Mouse (Mus musculus) forebrain, embryonic 15.5 days (tissue): Measurements from ENCODE around the gene Pard6a. TPM values are rescaled to one million over a fixed set of nuclear protein-coding genes. Genes with fewer than 3 reads are reported as not detected.

Experiments used
- ATAC-seq: fragments of 200-750 bp; cut with Nextera tagmentation; replicated peaks from 2 replicates; pipeline ENCODE4 v1.8.0; 2017; ENCODE audit warnings: mild to moderate bottlenecking, moderate TSS enrichment, moderate library complexity
- H3K27ac ChIP-seq: fragments of 300-500 bp; sonication (generic); replicated peaks from 2 replicates; pipeline ENCODE4 v1.5.1; 2015; ENCODE audit warnings: mild to moderate bottlenecking, inconsistent platforms
- H3K27me3 ChIP-seq: fragments of 300-500 bp; sonication (generic); 2 replicates; pipeline ENCODE4 v1.6.1; 2015; ENCODE audit warnings: inconsistent platforms
- H3K36me3 ChIP-seq: fragments of 300-500 bp; sonication (generic); 2 replicates; pipeline ENCODE4 v1.6.1; 2015; ENCODE audit warnings: mild to moderate bottlenecking, inconsistent platforms
- H3K4me1 ChIP-seq: fragments of 300-500 bp; sonication (generic); 2 replicates; pipeline ENCODE4 v1.6.1; 2015; ENCODE audit warnings: inconsistent platforms
- H3K4me2 ChIP-seq: fragments of 300-500 bp; sonication (generic); replicated peaks from 2 replicates; pipeline ENCODE4 v1.6.1; 2015; ENCODE audit warnings: mild to moderate bottlenecking, inconsistent platforms
- H3K4me3 ChIP-seq: fragments of 300-500 bp; sonication (generic); 2 replicates; pipeline ENCODE4 v1.5.1; 2015; ENCODE audit warnings: mild to moderate bottlenecking, inconsistent platforms
- H3K9ac ChIP-seq: fragments of 300-500 bp; sonication (generic); replicated peaks from 2 replicates; pipeline ENCODE4 v1.6.1; 2015; ENCODE audit warnings: mild to moderate bottlenecking, inconsistent platforms
- H3K9me3 ChIP-seq: fragments of 300-500 bp; sonication (generic); 2 replicates; pipeline ENCODE4 v1.6.1; 2016; ENCODE audit warnings: inconsistent platforms
- WGBS: fragments of 180-500 bp; shearing (Covaris S2); methylation state at CpG from one replicate; pipeline ENCODE4 v1.1.7; 2015; ENCODE audit warnings: mixed read lengths; 5-methylcytosine and 5-hydroxymethylcytosine counted together
- polyA plus RNA-seq: library from polyadenylated mRNA; unstranded; fragments of >200 nt; fragmentation: Nextera tagmentation; extraction: Ambion mirVana; gene quantifications from 2 replicates; pipeline ENCODE4 v1.2.1, GENCODE M21; 2015

Gene Pard6a
- polyA plus RNA-seq, 1 experiment from 2014 or later = 52.0 TPM

GRCm38 (mm10) chr8:105704146-105704812, 3.3 kb downstream of the Pard6a start:
- no peak overlapping the region for H3K9ac ChIP-seq
- peaks cover 40% of the 10 kb centered on the region for H3K4me1 ChIP-seq
- peaks cover 9% of the 10 kb centered on the region for H3K36me3 ChIP-seq
- no peak overlapping the region for H3K27ac ChIP-seq
- ATAC-seq = no peak
- no peak overlapping the region for H3K4me3 ChIP-seq
- H3K4me2 ChIP-seq = no peak overlapping the region
- no peaks in the 10 kb centered on the region for H3K27me3 ChIP-seq
- whole genome bisulfite sequencing = 93% methylated on average over 34 of the region's 34 CpGs
- no peaks in the 10 kb centered on the region for H3K9me3 ChIP-seq

GRCm38 (mm10) chr8:105704955-105705354, 4.0 kb downstream of the Pard6a start:
- H3K4me1 ChIP-seq = peaks cover 34% of the 10 kb centered on the region
- H3K36me3 ChIP-seq = peaks cover 9% of the 10 kb centered on the region
- no peaks in the 10 kb centered on the region for H3K9me3 ChIP-seq
- WGBS = 94% methylated on average over 6 of the region's 6 CpGs
- ATAC-seq = no peak
- H3K9ac ChIP-seq = no peak overlapping the region
- no peak overlapping the region for H3K4me3 ChIP-seq
- no peak overlapping the region for H3K4me2 ChIP-seq
- H3K27ac ChIP-seq = no peak overlapping the region
- H3K27me3 ChIP-seq = no peaks in the 10 kb centered on the region

DNA sequence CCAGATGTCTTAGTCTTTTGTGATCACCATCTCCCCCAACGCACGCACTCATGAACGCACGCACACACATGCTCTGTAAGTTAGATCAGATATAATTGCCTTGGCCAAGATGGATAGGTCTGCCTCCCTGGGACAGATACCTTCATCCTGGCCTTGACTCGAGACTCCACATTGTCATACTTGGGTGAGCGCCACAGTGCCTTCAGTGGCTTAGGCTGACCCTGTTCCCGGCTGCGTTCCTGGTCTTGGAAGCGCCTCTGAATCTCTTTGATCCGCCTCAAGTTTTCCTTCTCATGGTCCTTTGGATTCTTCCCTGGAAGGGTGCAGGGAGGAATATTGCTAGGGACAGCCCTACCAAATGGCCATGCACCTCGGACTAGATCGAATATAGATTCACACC, 5.5 kb downstream of the Pard6a start:
- Histone ChIP-seq H3K4me2 (peak overlapping the region; percentile 96), H3K4me3 (peak overlapping the region; percentile 61), H3K9me3 (no peaks in the 10 kb centered on the region), H3K27ac (no peak overlapping the region), H3K9ac (0 out of 2 replicates have a peak overlapping the region, but pooled peaks have one; percentile 62), H3K36me3 (peaks cover 9% of the 10 kb centered on the region), H3K27me3 (no peaks in the 10 kb centered on the region), H3K4me1 (peaks cover 28% of the 10 kb centered on the region)
- 75% methylated on average over 12 of the region's 12 CpGs for WGBS
- ATAC-seq = no peak

GRCm38 (mm10) chr8:105707498-105708403, 6.8 kb downstream of the Pard6a start, which contains the start of the genes 4933405L10Rik and Enkd1:
4933405L10Rik (plus strand) TSS chr8:105707655.
Enkd1 (minus strand) TSS chr8:105708210.
- H3K4me2 ChIP-seq = peak within 1 kb of the TSS; percentile 96
- peaks cover 9% of the 10 kb centered on the region for H3K36me3 ChIP-seq
- peak; percentile 84 for ATAC-seq
- H3K4me3 ChIP-seq = peak within 1 kb of the TSS; percentile 61
- WGBS = under 1% methylated on average over 55 of the region's 55 CpGs
- H3K27me3 ChIP-seq = no peaks in the 10 kb centered on the region
- H3K27ac ChIP-seq = no peak within 1 kb of the TSS
- peaks cover 19% of the 10 kb centered on the region for H3K4me1 ChIP-seq
- no peaks in the 10 kb centered on the region for H3K9me3 ChIP-seq
- H3K9ac ChIP-seq = peak within 1 kb of the TSS; percentile 62

DNA sequence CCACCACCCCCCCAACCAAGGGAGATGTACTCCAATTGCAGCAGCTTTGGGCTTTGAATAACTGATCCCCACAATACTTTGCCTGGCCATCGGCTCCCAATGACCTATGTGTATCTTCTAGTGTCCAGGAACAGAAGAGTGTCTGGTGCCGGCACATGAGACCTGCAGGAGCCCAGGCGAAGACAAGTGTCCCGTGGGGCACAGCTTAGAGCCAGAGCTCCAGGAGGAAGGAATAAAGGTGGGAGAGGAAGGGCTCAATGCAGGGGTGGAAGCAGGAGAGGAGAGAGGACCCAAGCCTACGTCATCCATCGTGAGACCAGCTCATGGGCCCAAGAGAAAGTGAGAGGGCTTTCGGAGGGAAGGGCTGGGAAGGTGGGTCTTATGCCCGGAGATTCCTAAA, 7.7 kb downstream of the Pard6a start:
- WGBS = 90% methylated on average over 8 of the region's 8 CpGs
- ATAC-seq = peak; percentile 0; the same call in 1 of the 2 replicates
- peaks cover 3% of the 10 kb centered on the region; the same call in 1 of the 2 replicates for H3K36me3 ChIP-seq
- no peak overlapping the region for H3K4me3 ChIP-seq
- no peak overlapping the region for H3K4me2 ChIP-seq
- peaks cover 19% of the 10 kb centered on the region for H3K4me1 ChIP-seq
- no peaks in the 10 kb centered on the region for H3K9me3 ChIP-seq
- no peaks in the 10 kb centered on the region for H3K27me3 ChIP-seq
- no peak overlapping the region for H3K27ac ChIP-seq
- no peak overlapping the region for H3K9ac ChIP-seq

DNA sequence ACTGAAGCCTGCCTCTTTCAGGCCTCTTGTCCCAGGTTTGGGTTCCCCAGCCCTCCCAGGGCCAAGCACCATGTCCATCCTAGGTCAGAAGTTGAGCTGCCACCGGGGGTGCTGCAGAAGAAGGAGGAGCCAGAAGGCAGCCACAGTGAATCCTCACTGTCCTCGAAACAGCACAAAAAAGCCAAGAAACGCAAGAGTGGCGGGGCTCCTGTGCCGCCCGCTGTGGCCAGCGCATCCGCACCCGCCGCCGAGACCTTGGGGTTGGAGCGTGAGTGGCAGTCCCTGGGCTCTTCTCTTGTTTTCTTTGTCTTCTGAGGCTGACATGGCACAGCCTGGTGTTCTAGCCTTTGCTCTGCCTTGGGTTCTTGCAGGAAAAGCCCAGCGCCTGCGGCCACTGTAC, 8.4 kb downstream of the Pard6a start:
- H3K27me3 ChIP-seq = no peaks in the 10 kb centered on the region
- H3K9me3 ChIP-seq = no peaks in the 10 kb centered on the region
- H3K4me1 ChIP-seq = peaks cover 19% of the 10 kb centered on the region
- no peak overlapping the region for H3K4me3 ChIP-seq
- ATAC-seq = no peak
- no peak overlapping the region for H3K9ac ChIP-seq
- H3K27ac ChIP-seq = no peak overlapping the region
- 82% methylated on average over 14 of the region's 14 CpGs for WGBS
- no peaks in the 10 kb centered on the region for H3K36me3 ChIP-seq
- no peak overlapping the region for H3K4me2 ChIP-seq

GRCm38 (mm10) chr8:105712286-105712685, 11.3 kb downstream of the Pard6a start:
- no peak overlapping the region for H3K4me2 ChIP-seq
- no peak overlapping the region for H3K27ac ChIP-seq
- H3K9ac ChIP-seq = no peak overlapping the region
- H3K9me3 ChIP-seq = no peaks in the 10 kb centered on the region
- no peak overlapping the region for H3K4me3 ChIP-seq
- no peaks in the 10 kb centered on the region for H3K27me3 ChIP-seq
- H3K4me1 ChIP-seq = peaks cover 7% of the 10 kb centered on the region
- WGBS = 90% methylated on average over 3 of the region's 3 CpGs
- ATAC-seq = no peak
- H3K36me3 ChIP-seq = peaks cover 13% of the 10 kb centered on the region

- 0 out of 2 replicates have a peak, but pooled peaks have one; percentile 10 for ATAC-seq
- Histone ChIP-seq H3K9me3 (no peaks in the 10 kb centered on the region), H3K36me3 (peaks cover 15% of the 10 kb centered on the region), H3K4me1 (no peaks in the 10 kb centered on the region), H3K9ac (no peak overlapping the region), H3K4me3 (no peak overlapping the region), H3K4me2 (no peak overlapping the region), H3K27me3 (no peaks in the 10 kb centered on the region), H3K27ac (no peak overlapping the region)
- 8% methylated on average over 3 of the region's 3 CpGs for whole genome bisulfite sequencing
Measured at GRCm38 (mm10) chr8:105714139-105714538, 13.2 kb downstream of the Pard6a start.

DNA sequence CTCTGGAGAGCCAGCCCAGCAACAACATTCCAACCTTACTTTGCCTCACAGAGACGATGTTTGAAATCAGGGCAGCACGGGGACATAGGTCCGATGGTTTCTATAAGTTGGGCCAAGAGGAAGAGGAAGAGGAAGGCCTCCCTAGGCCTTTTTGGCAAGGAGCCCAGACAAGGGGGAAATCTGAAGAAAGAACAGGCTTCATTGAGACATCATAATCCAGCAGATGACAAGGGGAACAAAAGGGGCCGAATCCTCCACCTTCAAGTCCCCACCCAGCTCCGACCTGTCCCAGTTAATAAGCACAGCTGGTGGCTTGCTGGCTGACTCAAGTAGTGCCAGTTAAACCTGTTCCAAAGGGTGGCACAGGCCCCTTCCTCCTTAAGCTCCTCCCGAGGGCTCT, 14.1 kb downstream of the Pard6a start:
- Histone ChIP-seq H3K36me3 (peaks cover 19% of the 10 kb centered on the region), H3K27ac (peak overlapping the region; percentile 27; the same call in 1 of the 2 replicates), H3K4me3 (no peak overlapping the region), H3K4me1 (no peaks in the 10 kb centered on the region), H3K4me2 (no peak overlapping the region), H3K27me3 (no peaks in the 10 kb centered on the region), H3K9ac (no peak overlapping the region), H3K9me3 (no peaks in the 10 kb centered on the region)
- no peak for ATAC-seq
- WGBS = 72% methylated on average over 6 of the region's 6 CpGs

- Histone ChIP-seq H3K4me3 (no peak overlapping the region), H3K27me3 (no peaks in the 10 kb centered on the region), H3K4me2 (no peak overlapping the region), H3K9ac (no peak overlapping the region), H3K4me1 (no peaks in the 10 kb centered on the region), H3K9me3 (no peaks in the 10 kb centered on the region), H3K36me3 (peaks cover 19% of the 10 kb centered on the region), H3K27ac (no peak overlapping the region)
- WGBS = 96% methylated on average over 15 of the region's 15 CpGs
- ATAC-seq = no peak
Measured at GRCm38 (mm10) chr8:105716302-105716945, 15.5 kb downstream of the Pard6a start.

- H3K4me2 ChIP-seq = no peak overlapping the region
- 89% methylated on average over 4 of the region's 4 CpGs for WGBS
Measured at GRCm38 (mm10) chr8:105719637-105720036, 18.7 kb downstream of the Pard6a start.

DNA sequence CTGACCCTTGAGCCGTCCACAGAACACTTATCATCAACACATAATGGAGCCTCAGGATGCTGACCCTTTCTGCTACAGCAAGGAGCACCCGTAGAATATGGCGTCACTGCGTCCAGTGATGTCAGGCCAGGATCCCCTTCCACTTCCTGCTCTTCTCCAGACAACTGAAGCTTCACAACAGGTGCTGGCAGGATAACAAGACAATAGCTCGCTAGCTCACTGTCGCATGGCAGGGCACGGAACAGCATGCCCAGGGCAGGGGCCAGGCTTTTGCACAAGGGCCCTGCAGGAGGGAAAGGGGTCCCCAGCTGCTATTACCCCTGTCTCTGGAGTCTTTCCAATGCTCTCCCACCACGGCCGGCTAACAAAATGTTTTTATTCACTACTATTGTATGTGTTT, 21.9 kb downstream of the Pard6a start:
- Histone ChIP-seq H3K27ac (no peak overlapping the region), H3K4me3 (no peak overlapping the region), H3K9me3 (no peaks in the 10 kb centered on the region), H3K27me3 (no peaks in the 10 kb centered on the region), H3K9ac (no peak overlapping the region), H3K36me3 (peaks cover 50% of the 10 kb centered on the region), H3K4me1 (no peaks in the 10 kb centered on the region), H3K4me2 (no peak overlapping the region)
- ATAC-seq = no peak
- 91% methylated on average over 9 of the region's 9 CpGs for WGBS

More at GRCm38 (mm10) chr8:105719637-105720036, 18.7 kb downstream of the Pard6a start:
- no peak overlapping the region for H3K9ac ChIP-seq
- H3K27ac ChIP-seq = no peak overlapping the region
- no peak overlapping the region for H3K4me3 ChIP-seq
- ATAC-seq = no peak
- no peaks in the 10 kb centered on the region for H3K4me1 ChIP-seq
- H3K9me3 ChIP-seq = no peaks in the 10 kb centered on the region
- H3K27me3 ChIP-seq = no peaks in the 10 kb centered on the region
- peaks cover 37% of the 10 kb centered on the region for H3K36me3 ChIP-seq
